ENCODE assay signal across 18 mouse cellular contexts in genomic region chr6:95103706-95104105, GRCm38 (mm10).
"Had no signal": no experiment of that assay in that cellular context is flagged by ENCODE, and none has a peak within 500 bp of the region (broad histone marks: within the 10 kb centered on the region; RNA-seq: fewer than 3 reads in every experiment).

No protein-coding gene starts in this region.

- H3K36me3 ChIP-seq: liver, embryonic 13.5 days; liver, embryonic 15.5 days; lung, embryonic 15.5 days; midbrain, embryonic 15.5 days; neural tube, embryonic 12.5 days had no signal

- H3K9me3 ChIP-seq: liver, embryonic 13.5 days; liver, embryonic 15.5 days; lung, embryonic 15.5 days; megakaryocyte, embryonic 14.5 days; midbrain, embryonic 15.5 days; neural tube, embryonic 12.5 days had no signal

- H3K4me1 ChIP-seq: liver, embryonic 13.5 days; liver, embryonic 15.5 days; neural tube, embryonic 12.5 days had no signal

- H3K4me2 ChIP-seq: liver, embryonic 13.5 days; liver, embryonic 15.5 days; lung, embryonic 15.5 days; midbrain, embryonic 15.5 days; neural tube, embryonic 12.5 days had no signal

- H3K27ac ChIP-seq: liver, embryonic 13.5 days; liver, embryonic 15.5 days; lung, embryonic 15.5 days; macrophage; midbrain, embryonic 15.5 days; neural tube, embryonic 12.5 days had no signal

- ATAC-seq: liver, postnatal 0 days; lung, postnatal 0 days; midbrain, embryonic 15.5 days had no signal

- DNase-seq: liver, embryonic 13.5 days; liver, postnatal 0 days; lung, adult 2 months; lung, postnatal 14 days; lung, postnatal 36 days; right cerebral cortex, postnatal 25 days; right cerebral cortex, postnatal 4 days; spleen, adult 18-20 months; thymus, adult 18-20 months; thymus, postnatal 14 days; thymus, postnatal 36 days had no signal

- H3K9ac ChIP-seq: liver, embryonic 13.5 days; liver, embryonic 15.5 days; liver, postnatal 0 days; lung, embryonic 15.5 days; midbrain, embryonic 15.5 days; neural tube, embryonic 12.5 days had no signal

- H3K27me3 ChIP-seq: liver, embryonic 13.5 days; liver, embryonic 15.5 days; lung, embryonic 15.5 days; neural tube, embryonic 12.5 days had no signal

- H3K4me3 ChIP-seq: liver, embryonic 13.5 days; liver, embryonic 15.5 days; lung, embryonic 15.5 days; megakaryocyte, embryonic 14.5 days; midbrain, embryonic 15.5 days; neural tube, embryonic 12.5 days had no signal
